In genomic region chr13:56024410-56025026, GRCm38 (mm10) we compare ENCODE assay signal across 14 mouse cellular contexts.
A peak's percentile ranks its signal among the peaks of the same experiment; 100 is the strongest.
DNase-seq lines count a peak whose midpoint lies in the region; ATAC-seq and TF ChIP-seq lines count a peak whose summit lies in the region.
"Had no signal": no experiment of that assay in that cellular context is flagged by ENCODE, and none has a peak within 500 bp of the region (broad histone marks: within the 10 kb centered on the region; RNA-seq: fewer than 3 reads in every experiment).

No protein-coding gene starts in this region.

- intact Hi-C loops in heart, postnatal 36 days (cut with DNase I), result no loop called here

- no peak for ATAC-seq in heart, embryonic 12.5 days (ENCODE audit: insufficient number of reproducible peaks, low FRiP score)
- no peak for ATAC-seq in liver, embryonic 11.5 days (replicated peaks; ENCODE audit: low FRiP score)

- no peak overlapping the region for H3K4me3 ChIP-seq in heart, embryonic 12.5 days
- H3K4me3 ChIP-seq in liver, adult 2 months (ENCODE audit: insufficient read depth, low read depth, low read length), result no peak overlapping the region
- no peak overlapping the region for H3K4me3 ChIP-seq in liver, embryonic 11.5 days (ENCODE audit: low read depth, low read length)
- H3K4me3 ChIP-seq: midbrain, embryonic 12.5 days had no signal

- no peaks in the 10 kb centered on the region for H3K36me3 ChIP-seq in heart, embryonic 12.5 days
- no peaks in the 10 kb centered on the region for H3K36me3 ChIP-seq in liver, adult 2 months (ENCODE audit: control insufficient read depth, insufficient read depth, low read length)
- no peaks in the 10 kb centered on the region for H3K36me3 ChIP-seq in liver, embryonic 11.5 days (ENCODE audit: control insufficient read depth, insufficient read depth, low read length)
- H3K36me3 ChIP-seq: midbrain, embryonic 12.5 days had no signal

- no peaks in the 10 kb centered on the region for H3K27me3 ChIP-seq in heart, embryonic 12.5 days (replicated peaks)
- H3K27me3 ChIP-seq in liver, adult 2 months (ENCODE audit: control insufficient read depth, insufficient read depth, low read length), result no peaks in the 10 kb centered on the region
- H3K27me3 ChIP-seq in liver, embryonic 11.5 days (replicated peaks; ENCODE audit: control insufficient read depth, insufficient read depth, low read length), result no peaks in the 10 kb centered on the region
- H3K27me3 ChIP-seq: midbrain, embryonic 12.5 days had no signal

- H3K79me2 ChIP-seq in liver, adult 2 months (ENCODE audit: control insufficient read depth, insufficient read depth, low read length), result no peaks in the 10 kb centered on the region

- peak overlapping the region; percentile 3; the same call in 1 of the 2 replicates for H3K4me2 ChIP-seq in heart, embryonic 12.5 days
- no peak overlapping the region for H3K4me2 ChIP-seq in liver, embryonic 11.5 days
- H3K4me2 ChIP-seq: midbrain, embryonic 12.5 days had no signal

- no peaks in the 10 kb centered on the region for H3K9me3 ChIP-seq in heart, embryonic 12.5 days (replicated peaks)
- no peaks in the 10 kb centered on the region for H3K9me3 ChIP-seq in liver, embryonic 11.5 days (ENCODE audit: control insufficient read depth, low read length)
- H3K9me3 ChIP-seq: midbrain, embryonic 12.5 days had no signal

- DNase-seq in heart, postnatal 36 days, result no peak
- peak; percentile 8 for DNase-seq in liver, adult 2 months (ENCODE audit: extremely low read depth, low read depth, low spot score)
- no peak for DNase-seq in liver, embryonic 11.5 days (ENCODE audit: low spot score)
- peak; percentile 4 for DNase-seq in induced T-regulatory cell, adult 2 months (ENCODE audit: low read depth)
- DNase-seq in lung, postnatal 36 days, result peak; percentile 6
- DNase-seq in layer of hippocampus, adult 9-11 months, result no peak
- DNase-seq in right cerebral cortex, postnatal 10 days (ENCODE audit: low spot score in 2 of 2), result no peak
- DNase-seq: adrenal gland, postnatal 10 days; cerebellum, adult 9-11 months; heart, postnatal 14 days; kidney, adult 2 months; thymus, adult 18-20 months had no signal

- H3K27ac ChIP-seq in heart, embryonic 12.5 days (ENCODE audit: poor library complexity, severe bottlenecking), result no peak overlapping the region
- no peak overlapping the region for H3K27ac ChIP-seq in liver, adult 2 months (replicated peaks; ENCODE audit: insufficient read depth, low read depth, low read length)
- no peak overlapping the region for H3K27ac ChIP-seq in liver, embryonic 11.5 days (ENCODE audit: low read depth, low read length)
- H3K27ac ChIP-seq: midbrain, embryonic 12.5 days had no signal

- H3K9ac ChIP-seq in heart, embryonic 12.5 days, result no peak overlapping the region
- no peak overlapping the region for H3K9ac ChIP-seq in liver, adult 2 months (ENCODE audit: low read depth, low read length)
- no peak overlapping the region for H3K9ac ChIP-seq in liver, embryonic 11.5 days (ENCODE audit: low read depth, low read length)
- H3K9ac ChIP-seq: midbrain, embryonic 12.5 days had no signal

- TF ChIP-seq CTCF in liver, adult 2 months (IDR thresholded peaks at IDR 0.05; ENCODE audit: low read depth, low read length), result no peak

- 52% methylated on average over 14 of the region's 14 CpGs for whole genome bisulfite sequencing in heart, embryonic 12.5 days
- WGBS in liver, adult 2 months, result 64% methylated on average over 14 of the region's 14 CpGs
- 56% methylated on average over 14 of the region's 14 CpGs for WGBS in liver, embryonic 11.5 days

- peaks cover 21% of the 10 kb centered on the region for H3K4me1 ChIP-seq in heart, embryonic 12.5 days (replicated peaks)
- H3K4me1 ChIP-seq in liver, adult 2 months (ENCODE audit: control insufficient read depth, insufficient read depth, low read length), result no peaks in the 10 kb centered on the region
- H3K4me1 ChIP-seq in liver, embryonic 11.5 days (replicated peaks; ENCODE audit: control insufficient read depth, insufficient read depth, low read length), result no peaks in the 10 kb centered on the region
- H3K4me1 ChIP-seq: midbrain, embryonic 12.5 days had no signal

- no peak for TF ChIP-seq POLR2A in liver, adult 2 months (IDR thresholded peaks at IDR 0.05; ENCODE audit: extremely low read depth, insufficient read depth, low read length)

Comparison
In these comparisons a context has a peak if more than half of its experiments do, and no peak if none do; other contexts are left out.
1. DNase-seq: peak in liver, adult 2 months (single experiment), induced T-regulatory cell, adult 2 months (single experiment) and lung, postnatal 36 days (single experiment); none in heart, postnatal 36 days (0 of 2), liver, embryonic 11.5 days (single experiment), layer of hippocampus, adult 9-11 months (single experiment) and right cerebral cortex, postnatal 10 days (0 of 2).